Mouse (Mus musculus) thymus, adult 2 months (tissue): Measurements from ENCODE around the gene Tmem52b. TPM values are rescaled to one million over a fixed set of nuclear protein-coding genes. Genes with fewer than 3 reads are reported as not detected.

Experiments used
- DNase-seq: peaks from one replicate; pipeline ENCODE4 v3.0.0; 2021
- H3K27ac ChIP-seq: fragments of 200-500 bp; 2 replicates; pipeline ENCODE4 v1.5.1; 2012; ENCODE audit warnings: low read length, control low read depth; ENCODE audit not compliant: control insufficient read depth, insufficient read depth
- H3K27me3 ChIP-seq: fragments of 200-500 bp; 2 replicates; pipeline ENCODE4 v1.6.1; 2012; ENCODE audit warnings: mild to moderate bottlenecking, low read length, moderate library complexity, mixed read lengths; ENCODE audit not compliant: control insufficient read depth, insufficient read depth
- H3K36me3 ChIP-seq: fragments of 200-500 bp; 2 replicates; pipeline ENCODE4 v1.6.1; 2012; ENCODE audit warnings: mild to moderate bottlenecking, low read length, moderate library complexity; ENCODE audit not compliant: control insufficient read depth, insufficient read depth
- H3K4me1 ChIP-seq: fragments of 200-500 bp; replicated peaks from 2 replicates; pipeline ENCODE4 v1.6.1; 2012; ENCODE audit warnings: low read length; ENCODE audit not compliant: control insufficient read depth, insufficient read depth
- H3K4me3 ChIP-seq: fragments of 200-500 bp; 2 replicates; pipeline ENCODE4 v1.5.1; 2012; ENCODE audit warnings: mild to moderate bottlenecking, low read length, control low read depth, moderate library complexity; ENCODE audit not compliant: control insufficient read depth, insufficient read depth
- CTCF ChIP-seq: fragments of 200-500 bp; IDR thresholded peaks from 2 replicates; pipeline ENCODE4 v1.5.1; 2012; ENCODE audit warnings: mild to moderate bottlenecking, control low read depth, low read length, moderate library complexity, borderline replicate concordance; ENCODE audit not compliant: control insufficient read depth, poor library complexity, insufficient read depth; ENCODE audit errors: extremely low read depth
- POLR2A ChIP-seq: fragments of 200-500 bp; IDR thresholded peaks from 2 replicates; pipeline ENCODE4 v1.6.1; 2012; ENCODE audit warnings: mild to moderate bottlenecking, low read length, control low read depth, moderate library complexity; ENCODE audit not compliant: control insufficient read depth, poor library complexity, insufficient read depth; ENCODE audit errors: extremely low read depth
- WGBS: fragments of 180-500 bp; shearing (Covaris S2); methylation state at CpG from one replicate; pipeline ENCODE4 v1.1.7; 2018; 5-methylcytosine and 5-hydroxymethylcytosine counted together
- polyA plus RNA-seq: library from polyadenylated mRNA; depleted of rRNA; stranded (reverse); fragments of >200 nt; gene quantifications from 2 replicates; pipeline ENCODE4 v1.2.3, GENCODE M21; 2012

The Tmem52b gene
- polyA plus RNA-seq, 1 experiment: not detected

- H3K27me3 ChIP-seq: no peaks in the 10 kb centered on the region
- H3K36me3 ChIP-seq: peaks cover 4% of the 10 kb centered on the region; the same call in 1 of the 2 replicates
- no peak overlapping the region for H3K27ac ChIP-seq
- peaks cover 17% of the 10 kb centered on the region for H3K4me1 ChIP-seq
- WGBS: 25% methylated on average over 4 of the region's 4 CpGs
- no peak overlapping the region for H3K4me3 ChIP-seq
- no peak for TF ChIP-seq CTCF
- no peak for TF ChIP-seq POLR2A
- DNase-seq: no peak
Observed at GRCm38 (mm10) chr6:129535723-129536122, 23.4 kb downstream of the Tmem52b start.

GRCm38 (mm10) chr6:129538555-129538954 is 26.2 kb downstream of the Tmem52b start:
- peaks cover 13% of the 10 kb centered on the region for H3K4me1 ChIP-seq
- H3K36me3 ChIP-seq: peaks cover 4% of the 10 kb centered on the region; the same call in 1 of the 2 replicates
- DNase-seq: no peak
- H3K4me3 ChIP-seq: no peak overlapping the region
- WGBS: 94% methylated on average over 6 of the region's 6 CpGs
- no peak overlapping the region for H3K27ac ChIP-seq
- TF ChIP-seq CTCF: no peak
- no peak for TF ChIP-seq POLR2A
- no peaks in the 10 kb centered on the region for H3K27me3 ChIP-seq

- H3K4me1 ChIP-seq: no peaks in the 10 kb centered on the region
- H3K4me3 ChIP-seq: no peak overlapping the region
- H3K27me3 ChIP-seq: no peaks in the 10 kb centered on the region
- 94% methylated on average over 9 of the region's 9 CpGs for WGBS
- TF ChIP-seq POLR2A: no peak
- no peak for TF ChIP-seq CTCF
- no peak for DNase-seq
- no peak overlapping the region for H3K27ac ChIP-seq
- H3K36me3 ChIP-seq: peaks cover 4% of the 10 kb centered on the region; the same call in 1 of the 2 replicates
Observed at GRCm38 (mm10) chr6:129541931-129542330, 29.6 kb downstream of the Tmem52b start.

GRCm38 (mm10) chr6:129542540-129542939 is 30.2 kb downstream of the Tmem52b start:
- Histone ChIP-seq H3K27ac (no peak overlapping the region), H3K27me3 (no peaks in the 10 kb centered on the region), H3K4me1 (no peaks in the 10 kb centered on the region), H3K36me3 (peaks cover 4% of the 10 kb centered on the region; the same call in 1 of the 2 replicates), H3K4me3 (no peak overlapping the region)
- WGBS: 94% methylated on average over 3 of the region's 3 CpGs
- no peak for TF ChIP-seq POLR2A
- no peak for TF ChIP-seq CTCF
- DNase-seq: no peak

- peak; percentile 54 for DNase-seq
- peaks cover 3% of the 10 kb centered on the region; the same call in 1 of the 2 replicates for H3K36me3 ChIP-seq
- H3K4me3 ChIP-seq: no peak overlapping the region
- no peaks in the 10 kb centered on the region for H3K4me1 ChIP-seq
- no peak overlapping the region for H3K27ac ChIP-seq
- H3K27me3 ChIP-seq: no peaks in the 10 kb centered on the region
- WGBS: 87% methylated on average over 6 of the region's 6 CpGs
- no peak for TF ChIP-seq POLR2A
Observed at GRCm38 (mm10) chr6:129543709-129544606, 31.6 kb downstream of the Tmem52b start.

- no peak for DNase-seq
- no peaks in the 10 kb centered on the region for H3K27me3 ChIP-seq
- H3K27ac ChIP-seq: no peak overlapping the region
- WGBS: over 99% methylated on average over 2 of the region's 2 CpGs
- no peaks in the 10 kb centered on the region for H3K36me3 ChIP-seq
- H3K4me1 ChIP-seq: no peaks in the 10 kb centered on the region
- H3K4me3 ChIP-seq: no peak overlapping the region
- TF ChIP-seq CTCF: no peak
- TF ChIP-seq POLR2A: no peak
Observed at GRCm38 (mm10) chr6:129547277-129547676, 34.9 kb downstream of the Tmem52b start.

- no peak for DNase-seq
- no peak overlapping the region for H3K27ac ChIP-seq
- no peaks in the 10 kb centered on the region for H3K27me3 ChIP-seq
- 29% methylated on average over 3 of the region's 3 CpGs for WGBS
- TF ChIP-seq POLR2A: no peak
- H3K4me1 ChIP-seq: no peaks in the 10 kb centered on the region
- no peaks in the 10 kb centered on the region for H3K36me3 ChIP-seq
- H3K4me3 ChIP-seq: no peak overlapping the region
Observed at GRCm38 (mm10) chr6:129548009-129548408, 35.7 kb downstream of the Tmem52b start.
